Mouse (Mus musculus): ENCODE measurements around the gene Dagla. TPM values are rescaled to one million over a fixed set of nuclear protein-coding genes. Genes with fewer than 3 reads are reported as not detected.

Dagla gene
- total and polyA plus RNA-seq, 3 experiments, result 2.5 to 5.7 (median 3.3) TPM

DNA sequence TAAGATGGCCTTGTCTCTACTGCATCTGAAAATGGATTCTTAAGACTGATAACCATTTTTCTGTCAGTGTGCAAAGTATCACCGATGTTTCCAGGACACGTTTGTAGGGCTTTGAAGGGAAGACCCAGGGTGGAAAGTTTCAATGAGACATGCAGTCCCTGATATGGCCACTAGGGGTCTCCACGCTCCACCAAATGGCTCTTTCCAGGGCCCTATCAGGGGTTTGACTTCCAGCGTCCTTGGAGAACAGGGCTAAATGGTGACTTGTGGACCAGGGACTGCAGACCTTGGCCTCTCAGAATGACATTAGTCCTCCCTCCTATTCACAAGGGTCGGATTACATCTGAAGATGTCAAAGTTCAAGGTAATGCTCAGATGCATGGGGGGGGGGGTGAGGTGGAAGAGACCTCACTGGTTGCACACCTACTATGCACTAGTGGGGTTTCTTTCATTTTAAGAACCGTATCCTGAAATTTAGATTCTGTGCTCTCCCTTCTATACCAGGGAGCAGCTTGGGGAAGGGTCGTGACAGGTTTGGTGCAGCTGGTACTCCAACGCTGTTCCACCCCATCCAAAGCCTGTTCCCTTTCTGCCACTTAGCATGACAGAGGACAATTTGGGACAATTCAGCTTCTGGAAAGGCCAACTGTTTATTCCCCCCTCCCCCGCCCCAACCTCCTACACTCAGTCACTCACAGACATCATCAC, 29.0 kb upstream of the Dagla start:
- Histone ChIP-seq H3K27ac (no peak overlapping the region), H3K36me3 (ENCODE audit: control insufficient read depth, insufficient read depth, low read length) (no peaks in the 10 kb centered on the region), H3K79me2 (replicated peaks; ENCODE audit: control insufficient read depth, insufficient read depth, low read length) (no peaks in the 10 kb centered on the region), H3K4me3 (no peak overlapping the region), H3K27me3 (ENCODE audit: control insufficient read depth, insufficient read depth, low read length) (no peaks in the 10 kb centered on the region), H3K4me1 (ENCODE audit: control insufficient read depth, insufficient read depth, low read length) (no peaks in the 10 kb centered on the region), H3K9ac (ENCODE audit: low read depth, low read length) (no peak overlapping the region)
- TF ChIP-seq POLR2A (IDR thresholded peaks at IDR 0.05; ENCODE audit: insufficient read depth, low read depth, low read length) (no peak), CTCF (IDR thresholded peaks at IDR 0.05) (peak; percentile 96), EP300 (IDR thresholded peaks at IDR 0.05; ENCODE audit: insufficient read depth, low read depth, low read length) (0 out of 2 replicates have a peak, but pooled peaks have one; percentile 57)
- intact Hi-C loops (cut with DNase I), result loop anchor here (1.0 kb wide), 3 partner anchors 103 to 169 kb away; no protein-coding TSS in a partner anchor
- WGBS, result 31% methylated on average over 9 of the region's 9 CpGs
- peak; percentile 40 to 71 for DNase-seq

- DNase-seq, result no peak
- intact Hi-C loops (cut with DNase I), result no loop called here
- 56% methylated on average over 4 of the region's 4 CpGs for WGBS
- H3K79me2 ChIP-seq (replicated peaks; ENCODE audit: control insufficient read depth, insufficient read depth, low read length), result no peaks in the 10 kb centered on the region
- TF ChIP-seq POLR2A (IDR thresholded peaks at IDR 0.05; ENCODE audit: insufficient read depth, low read depth, low read length) (no peak), CTCF (IDR thresholded peaks at IDR 0.05) (no peak)
- no peak overlapping the region for H3K27ac ChIP-seq
- H3K27me3 ChIP-seq (ENCODE audit: control insufficient read depth, insufficient read depth, low read length), result no peaks in the 10 kb centered on the region
- H3K9ac ChIP-seq (ENCODE audit: low read depth, low read length), result no peak overlapping the region
- H3K4me1 ChIP-seq (ENCODE audit: control insufficient read depth, insufficient read depth, low read length), result no peaks in the 10 kb centered on the region
- no peak overlapping the region for H3K4me3 ChIP-seq
- H3K36me3 ChIP-seq (ENCODE audit: control insufficient read depth, insufficient read depth, low read length), result no peaks in the 10 kb centered on the region
These were observed 27.0 kb upstream of the Dagla start for GRCm38 (mm10) chr19:10331706-10332105.

DNA sequence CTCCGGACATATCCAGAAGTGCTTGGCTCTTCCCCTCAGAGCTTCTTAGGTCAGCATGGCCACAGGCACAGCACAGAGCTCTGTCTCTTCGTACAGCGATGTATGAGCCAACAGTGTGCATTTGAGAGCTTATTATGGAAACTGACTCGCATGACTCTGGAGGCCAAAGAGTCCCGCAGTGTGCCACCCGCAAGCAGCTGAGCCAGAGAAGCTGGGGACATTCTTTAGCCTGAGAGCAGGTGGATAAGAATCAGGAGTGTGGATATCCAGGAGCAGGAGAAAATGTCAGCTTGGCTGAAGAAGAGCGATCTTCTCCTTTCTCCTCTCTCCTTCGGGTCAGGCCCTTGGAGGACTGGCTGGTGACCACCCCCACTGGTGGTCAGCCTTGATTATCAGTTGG, 24.4 kb upstream of the Dagla start:
- intact Hi-C loops (cut with DNase I), result no loop called here
- no peak for TF ChIP-seq EP300 (IDR thresholded peaks at IDR 0.05; ENCODE audit: insufficient read depth, low read depth, low read length)
- TF ChIP-seq CTCF (IDR thresholded peaks at IDR 0.05), result no peak
- TF ChIP-seq POLR2A (IDR thresholded peaks at IDR 0.05; ENCODE audit: insufficient read depth, low read depth, low read length), result no peak
- Histone ChIP-seq H3K79me2 (replicated peaks; ENCODE audit: control insufficient read depth, insufficient read depth, low read length) (no peaks in the 10 kb centered on the region), H3K4me3 (no peak overlapping the region), H3K36me3 (ENCODE audit: control insufficient read depth, insufficient read depth, low read length) (no peaks in the 10 kb centered on the region), H3K9ac (ENCODE audit: low read depth, low read length) (no peak overlapping the region), H3K27ac (no peak overlapping the region), H3K4me1 (ENCODE audit: control insufficient read depth, insufficient read depth, low read length) (no peaks in the 10 kb centered on the region), H3K27me3 (ENCODE audit: control insufficient read depth, insufficient read depth, low read length) (no peaks in the 10 kb centered on the region)
- 55% methylated on average over 8 of the region's 8 CpGs for WGBS
- peak in 1 of 2 experiments; percentile 14 for DNase-seq

- Histone ChIP-seq H3K36me3 (ENCODE audit: control insufficient read depth, insufficient read depth, low read length) (no peaks in the 10 kb centered on the region), H3K27me3 (ENCODE audit: control insufficient read depth, insufficient read depth, low read length) (no peaks in the 10 kb centered on the region), H3K9ac (ENCODE audit: low read depth, low read length) (no peak overlapping the region), H3K4me3 (no peak overlapping the region), H3K27ac (no peak overlapping the region), H3K4me1 (ENCODE audit: control insufficient read depth, insufficient read depth, low read length) (no peaks in the 10 kb centered on the region), H3K79me2 (replicated peaks; ENCODE audit: control insufficient read depth, insufficient read depth, low read length) (no peaks in the 10 kb centered on the region)
- TF ChIP-seq CTCF (IDR thresholded peaks at IDR 0.05), result no peak
- TF ChIP-seq EP300 (IDR thresholded peaks at IDR 0.05; ENCODE audit: insufficient read depth, low read depth, low read length), result no peak
- TF ChIP-seq POLR2A (IDR thresholded peaks at IDR 0.05; ENCODE audit: insufficient read depth, low read depth, low read length), result no peak
- intact Hi-C loops (cut with DNase I), result no loop called here
- WGBS, result 66% methylated on average over 3 of the region's 3 CpGs
- DNase-seq, result no peak
These were observed 21.9 kb upstream of the Dagla start for GRCm38 (mm10) chr19:10326609-10327008.

DNA sequence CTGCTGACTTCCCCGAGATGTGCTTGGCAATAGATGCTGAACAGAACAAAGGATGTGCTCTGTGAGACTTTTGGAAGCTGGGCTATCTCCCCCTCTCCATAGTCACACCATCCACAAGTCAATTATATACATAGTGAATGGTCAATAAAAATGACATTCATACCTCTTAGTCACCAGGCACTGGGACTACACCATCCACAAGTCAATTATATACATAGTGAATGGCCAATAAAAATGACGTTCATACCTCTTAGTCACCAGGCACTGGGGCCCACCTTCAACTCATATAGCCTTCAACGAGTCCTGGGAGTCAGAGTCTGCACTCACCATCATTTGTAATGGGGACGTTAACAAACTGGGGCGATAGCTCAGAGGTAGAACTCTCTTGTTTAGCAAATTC, 19.2 kb upstream of the Dagla start:
- no peaks in the 10 kb centered on the region for H3K36me3 ChIP-seq (ENCODE audit: control insufficient read depth, insufficient read depth, low read length)
- H3K27ac ChIP-seq, result no peak overlapping the region
- H3K27me3 ChIP-seq (ENCODE audit: control insufficient read depth, insufficient read depth, low read length), result no peaks in the 10 kb centered on the region
- H3K79me2 ChIP-seq (replicated peaks; ENCODE audit: control insufficient read depth, insufficient read depth, low read length), result no peaks in the 10 kb centered on the region
- TF ChIP-seq CTCF (IDR thresholded peaks at IDR 0.05) (no peak), EP300 (IDR thresholded peaks at IDR 0.05; ENCODE audit: insufficient read depth, low read depth, low read length) (no peak), POLR2A (IDR thresholded peaks at IDR 0.05; ENCODE audit: insufficient read depth, low read depth, low read length) (no peak)
- H3K4me3 ChIP-seq, result no peak overlapping the region
- DNase-seq, result no peak
- no peaks in the 10 kb centered on the region; the same call in 1 of the 2 replicates for H3K4me1 ChIP-seq (ENCODE audit: control insufficient read depth, insufficient read depth, low read length)
- no peak overlapping the region for H3K9ac ChIP-seq (ENCODE audit: low read depth, low read length)
- intact Hi-C loops (cut with DNase I), result no loop called here
- WGBS, result 72% methylated on average over 5 of the region's 5 CpGs

GRCm38 (mm10) chr19:10323362-10323837, 18.7 kb upstream of the Dagla start:
- H3K4me3 ChIP-seq, result no peak overlapping the region
- H3K27me3 ChIP-seq (ENCODE audit: control insufficient read depth, insufficient read depth, low read length), result no peaks in the 10 kb centered on the region
- TF ChIP-seq POLR2A (IDR thresholded peaks at IDR 0.05; ENCODE audit: insufficient read depth, low read depth, low read length) (no peak), EP300 (IDR thresholded peaks at IDR 0.05; ENCODE audit: insufficient read depth, low read depth, low read length) (no peak), CTCF (IDR thresholded peaks at IDR 0.05) (no peak)
- DNase-seq, result no peak
- no peak overlapping the region for H3K27ac ChIP-seq
- H3K9ac ChIP-seq (ENCODE audit: low read depth, low read length), result no peak overlapping the region
- H3K4me1 ChIP-seq (ENCODE audit: control insufficient read depth, insufficient read depth, low read length), result no peaks in the 10 kb centered on the region; the same call in 1 of the 2 replicates
- WGBS, result 8% methylated on average over 9 of the region's 9 CpGs
- no peaks in the 10 kb centered on the region for H3K36me3 ChIP-seq (ENCODE audit: control insufficient read depth, insufficient read depth, low read length)
- intact Hi-C loops (cut with DNase I), result no loop called here
- no peaks in the 10 kb centered on the region for H3K79me2 ChIP-seq (replicated peaks; ENCODE audit: control insufficient read depth, insufficient read depth, low read length)

Data from heart, adult 2 months (tissue).